Mouse (Mus musculus) heart, embryonic 10.5 days (tissue): ENCODE data around the gene Mrpl49. TPM values are rescaled to one million over a fixed set of nuclear protein-coding genes. Genes with fewer than 3 reads are reported as not detected.
"Not testable (repeated sequence)": the region's sequence is repeated elsewhere in the genome, so short reads cannot be mapped to it uniquely, and the experiment has no call there.

ENCODE experiments used
- DNase-seq: peaks from one replicate; pipeline ENCODE4 v3.0.0-alpha.2; 2017; ENCODE audit warnings: low spot score
- H3K27ac ChIP-seq: fragments of 300-500 bp; sonication (generic); 2 replicates; pipeline ENCODE4 v1.5.1; 2016; ENCODE audit warnings: mild to moderate bottlenecking
- H3K27me3 ChIP-seq: fragments of 300-500 bp; sonication (generic); 2 replicates; pipeline ENCODE4 v1.6.1; 2016; ENCODE audit warnings: mild to moderate bottlenecking; ENCODE audit not compliant: poor library complexity, insufficient read depth, severe bottlenecking
- H3K36me3 ChIP-seq: fragments of 300-500 bp; sonication (generic); 2 replicates; pipeline ENCODE4 v1.6.1; 2016; ENCODE audit warnings: mild to moderate bottlenecking, moderate library complexity
- H3K4me1 ChIP-seq: fragments of 300-500 bp; sonication (generic); 2 replicates; pipeline ENCODE4 v1.6.1; 2016; ENCODE audit warnings: mild to moderate bottlenecking
- H3K4me3 ChIP-seq: fragments of 300-500 bp; sonication (generic); 2 replicates; pipeline ENCODE4 v1.5.1; 2016; ENCODE audit warnings: mild to moderate bottlenecking, moderate library complexity
- H3K9me3 ChIP-seq: fragments of 300-500 bp; sonication (generic); 2 replicates; pipeline ENCODE4 v1.6.1; 2016; ENCODE audit warnings: mild to moderate bottlenecking, moderate library complexity
- WGBS: fragments of 180-500 bp; shearing (Covaris S2); methylation state at CpG from one replicate; pipeline ENCODE4 v1.1.7; 2016; 5-methylcytosine and 5-hydroxymethylcytosine counted together
- polyA plus RNA-seq: library from polyadenylated mRNA; unstranded; fragments of >200 nt; fragmentation: Nextera tagmentation; extraction: Ambion mirVana; gene quantifications from 2 replicates; pipeline ENCODE4 v1.2.1, GENCODE M21; 2016

Gene Mrpl49
- polyA plus RNA-seq, 1 experiment from 2014 or later: 85.0 TPM

- no peaks in the 10 kb centered on the region for H3K9me3 ChIP-seq
- peak; percentile 97 for DNase-seq
- H3K36me3 ChIP-seq: peaks cover 17% of the 10 kb centered on the region
- peak within 1 kb of the TSS; percentile 96 for H3K27ac ChIP-seq
- peak within 1 kb of the TSS; percentile 82 for H3K4me3 ChIP-seq
- H3K4me1 ChIP-seq: peaks cover 42% of the 10 kb centered on the region
- under 1% methylated on average over 58 of the region's 58 CpGs for WGBS
- no peaks in the 10 kb centered on the region for H3K27me3 ChIP-seq
Measured at GRCm38 (mm10) chr19:6061021-6061533, 3.5 kb upstream of the Mrpl49 start, which contains the start of gene Znhit2. Znhit2 (plus strand) TSS chr19:6061192.

- H3K36me3 ChIP-seq: peaks cover 38% of the 10 kb centered on the region
- no peak for DNase-seq
- H3K9me3 ChIP-seq: no peaks in the 10 kb centered on the region
- 83% methylated on average over 5 of the region's 5 CpGs for WGBS
- peaks cover 42% of the 10 kb centered on the region for H3K4me1 ChIP-seq
- H3K27ac ChIP-seq: no peak overlapping the region
- H3K4me3 ChIP-seq: peak overlapping the region; percentile 91
- no peaks in the 10 kb centered on the region for H3K27me3 ChIP-seq
Measured at GRCm38 (mm10) chr19:6058966-6059365, 1.4 kb upstream of the Mrpl49 start.

- no peak for DNase-seq
- Histone ChIP-seq H3K4me1 (peaks cover 40% of the 10 kb centered on the region), H3K27me3 (no peaks in the 10 kb centered on the region), H3K27ac (peak overlapping the region; percentile 96), H3K36me3 (peaks cover 43% of the 10 kb centered on the region), H3K9me3 (no peaks in the 10 kb centered on the region), H3K4me3 (peak overlapping the region; percentile 91)
- 28% methylated on average over 5 of the region's 5 CpGs for WGBS
Measured at GRCm38 (mm10) chr19:6058513-6058912, 928 bp upstream of the Mrpl49 start.

GRCm38 (mm10) chr19:6056696-6057095 lies 889 bp downstream of the Mrpl49 start:
- H3K27ac ChIP-seq: 0 out of 2 replicates have a peak overlapping the region, but pooled peaks have one; percentile 96
- no peaks in the 10 kb centered on the region for H3K27me3 ChIP-seq
- H3K4me3 ChIP-seq: peak overlapping the region; percentile 91
- no peaks in the 10 kb centered on the region for H3K9me3 ChIP-seq
- peaks cover 61% of the 10 kb centered on the region for H3K36me3 ChIP-seq
- DNase-seq: no peak
- peaks cover 23% of the 10 kb centered on the region for H3K4me1 ChIP-seq
- 66% methylated on average over 4 of the region's 4 CpGs for WGBS

- H3K36me3 ChIP-seq: peaks cover 78% of the 10 kb centered on the region
- H3K4me1 ChIP-seq: peaks cover 17% of the 10 kb centered on the region
- no peak for DNase-seq
- 88% methylated on average over 5 of the region's 5 CpGs for WGBS
- H3K27me3 ChIP-seq: no peaks in the 10 kb centered on the region
- H3K4me3 ChIP-seq: no peak overlapping the region
- no peaks in the 10 kb centered on the region for H3K9me3 ChIP-seq
- H3K27ac ChIP-seq: no peak overlapping the region
Measured at GRCm38 (mm10) chr19:6054296-6054695, 3.3 kb downstream of the Mrpl49 start.

- WGBS: 89% methylated on average over 7 of the region's 7 CpGs
- H3K9me3 ChIP-seq: no peaks in the 10 kb centered on the region
- H3K4me1 ChIP-seq: peaks cover 24% of the 10 kb centered on the region
- H3K27me3 ChIP-seq: no peaks in the 10 kb centered on the region
- H3K27ac ChIP-seq: no peak overlapping the region
- H3K36me3 ChIP-seq: peaks cover 82% of the 10 kb centered on the region
- DNase-seq: no peak
- H3K4me3 ChIP-seq: no peak overlapping the region
Measured at GRCm38 (mm10) chr19:6052516-6052915, 5.1 kb downstream of the Mrpl49 start.

GRCm38 (mm10) chr19:6048681-6049410 lies 8.7 kb downstream of the Mrpl49 start:
- no peak for DNase-seq
- Histone ChIP-seq H3K4me1 (peaks cover 22% of the 10 kb centered on the region), H3K27me3 (no peaks in the 10 kb centered on the region), H3K27ac (no peak overlapping the region), H3K4me3 (peak overlapping the region; percentile 86; the same call in 1 of the 2 replicates), H3K36me3 (peaks cover 58% of the 10 kb centered on the region), H3K9me3 (no peaks in the 10 kb centered on the region)
- 77% methylated on average over 11 of the region's 11 CpGs for WGBS

- Histone ChIP-seq H3K27ac (peak overlapping the region; percentile 94), H3K27me3 (no peaks in the 10 kb centered on the region), H3K4me1 (peaks cover 22% of the 10 kb centered on the region), H3K36me3 (peaks cover 48% of the 10 kb centered on the region), H3K9me3 (no peaks in the 10 kb centered on the region), H3K4me3 (peak overlapping the region; percentile 86)
- no peak for DNase-seq
- WGBS: 80% methylated on average over 8 of the region's 8 CpGs
Measured at GRCm38 (mm10) chr19:6047899-6048166, 9.8 kb downstream of the Mrpl49 start.

- Histone ChIP-seq H3K4me3 (peak overlapping the region; percentile 86), H3K27ac (peak overlapping the region; percentile 94), H3K9me3 (no peaks in the 10 kb centered on the region), H3K27me3 (no peaks in the 10 kb centered on the region), H3K4me1 (peaks cover 22% of the 10 kb centered on the region), H3K36me3 (peaks cover 43% of the 10 kb centered on the region)
- no peak for DNase-seq
- WGBS: 2% methylated on average over 43 of the region's 44 CpGs
Measured at GRCm38 (mm10) chr19:6047154-6047898, 10.3 kb downstream of the Mrpl49 start.

GRCm38 (mm10) chr19:6046294-6047153 lies 11.1 kb downstream of the Mrpl49 start, which contains the start of gene Syvn1:
Syvn1 (plus strand) TSS chr19:6046576.
- DNase-seq: peak; percentile 96
- Histone ChIP-seq H3K27me3 (no peaks in the 10 kb centered on the region), H3K36me3 (peaks cover 35% of the 10 kb centered on the region), H3K4me3 (peak within 1 kb of the TSS; percentile 86), H3K27ac (peak within 1 kb of the TSS; percentile 94), H3K4me1 (peaks cover 22% of the 10 kb centered on the region), H3K9me3 (no peaks in the 10 kb centered on the region)
- WGBS: under 1% methylated on average over 65 of the region's 65 CpGs

- WGBS: 19% methylated on average over 20 of the region's 20 CpGs
- Histone ChIP-seq H3K27ac (peak overlapping the region; percentile 94), H3K4me3 (peak overlapping the region; percentile 86), H3K9me3 (no peaks in the 10 kb centered on the region), H3K27me3 (no peaks in the 10 kb centered on the region), H3K36me3 (peaks cover 26% of the 10 kb centered on the region), H3K4me1 (peaks cover 22% of the 10 kb centered on the region)
- DNase-seq: no peak
Measured at GRCm38 (mm10) chr19:6045366-6046293, 12.0 kb downstream of the Mrpl49 start.

- H3K36me3 ChIP-seq: peaks cover 11% of the 10 kb centered on the region
- 72% methylated on average over 4 of the region's 4 CpGs for WGBS
- H3K9me3 ChIP-seq, H3K27me3 ChIP-seq, DNase-seq, H3K4me3 ChIP-seq, H3K27ac ChIP-seq: not testable (repeated sequence)
- peaks cover 22% of the 10 kb centered on the region for H3K4me1 ChIP-seq
Measured at GRCm38 (mm10) chr19:6044102-6044501, 13.5 kb downstream of the Mrpl49 start.
